Mouse (Mus musculus) kidney, postnatal 0 days (tissue): Measurements from ENCODE around the gene Gm14525. TPM values are rescaled to one million over a fixed set of nuclear protein-coding genes. Genes with fewer than 3 reads are reported as not detected.
"Not testable (repeated sequence)": the region's sequence is repeated elsewhere in the genome, so short reads cannot be mapped to it uniquely, and the experiment has no call there.

Source experiments
- ATAC-seq: fragments of 200-750 bp; cut with Nextera tagmentation; replicated peaks from 2 replicates; pipeline ENCODE4 v1.8.0; 2017; ENCODE audit warnings: low read depth, moderate number of reproducible peaks, moderate TSS enrichment, moderate library complexity; ENCODE audit not compliant: low FRiP score
- DNase-seq: peaks from one replicate; pipeline ENCODE4 v3.0.0-alpha.2; 2016; ENCODE audit warnings: low spot score
- H3K27ac ChIP-seq: fragments of 300-500 bp; sonication (generic); 2 replicates; pipeline ENCODE4 v1.5.1; 2014; ENCODE audit warnings: mild to moderate bottlenecking
- H3K27me3 ChIP-seq: fragments of 300-500 bp; sonication (generic); 2 replicates; pipeline ENCODE4 v1.6.1; 2014; ENCODE audit warnings: low read length, mixed read lengths; ENCODE audit not compliant: insufficient read depth
- H3K36me3 ChIP-seq: fragments of 300-500 bp; sonication (generic); 2 replicates; pipeline ENCODE4 v1.6.1; 2014; ENCODE audit warnings: low read length, mixed read lengths; ENCODE audit not compliant: insufficient read depth
- H3K4me1 ChIP-seq: fragments of 300-500 bp; sonication (generic); replicated peaks from 2 replicates; pipeline ENCODE4 v1.6.1; 2014; ENCODE audit warnings: antibody characterized with exemption, low read length, mixed read lengths; ENCODE audit not compliant: insufficient read depth
- H3K4me2 ChIP-seq: fragments of 300-500 bp; sonication (generic); 2 replicates; pipeline ENCODE4 v1.6.1; 2014; ENCODE audit warnings: mild to moderate bottlenecking, low read length, moderate library complexity, mixed read lengths
- H3K4me3 ChIP-seq: fragments of 300-500 bp; sonication (generic); replicated peaks from 2 replicates; pipeline ENCODE4 v1.5.1; 2014; ENCODE audit warnings: low read depth, low read length
- H3K9ac ChIP-seq: fragments of 300-500 bp; sonication (generic); 2 replicates; pipeline ENCODE4 v1.6.1; 2014; ENCODE audit warnings: low read depth, low read length
- H3K9me3 ChIP-seq: fragments of 300-500 bp; sonication (generic); replicated peaks from 2 replicates; pipeline ENCODE4 v1.6.1; 2016; ENCODE audit warnings: low read length, inconsistent platforms, mixed read lengths
- WGBS: fragments of 180-500 bp; shearing (Covaris S2); extraction: QIAGEN DNeasy Blood & Tissue Kit; methylation state at CpG from one replicate; pipeline ENCODE4 v1.1.7; 2014; 5-methylcytosine and 5-hydroxymethylcytosine counted together
- polyA plus RNA-seq: library from polyadenylated mRNA; unstranded; fragments of >200 nt; fragmentation: Nextera tagmentation; extraction: Ambion mirVana; gene quantifications from 2 replicates; pipeline ENCODE4 v1.2.1, GENCODE M21; 2015

The Gm14525 gene
- polyA plus RNA-seq: not detected in 2 replicates

DNA sequence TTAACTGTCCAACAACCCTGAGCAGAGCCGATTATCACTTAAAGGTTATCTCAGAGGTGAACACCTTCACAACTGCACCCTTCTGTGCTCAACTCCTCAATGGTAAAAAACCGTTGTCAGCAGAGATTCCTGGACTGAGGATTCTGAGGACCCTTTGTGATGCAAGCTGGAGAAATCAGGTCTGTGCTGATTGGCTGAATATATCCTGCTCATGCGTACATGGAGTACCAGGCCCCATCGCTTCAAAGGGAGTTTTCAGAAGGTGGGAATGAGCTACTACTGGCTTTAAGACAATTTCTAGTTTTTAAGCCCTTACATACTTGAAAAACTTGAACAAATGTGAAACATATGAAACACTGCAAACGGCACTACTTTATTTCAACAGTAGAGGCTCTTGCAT, at the start of gene Gm14525:
Gene Gm14525 (minus strand): TSS at position 101 of the 400 bp plus-strand sequence.
- H3K27me3 ChIP-seq, DNase-seq, H3K27ac ChIP-seq, H3K4me2 ChIP-seq, ATAC-seq, H3K4me1 ChIP-seq, H3K36me3 ChIP-seq, H3K9ac ChIP-seq, H3K4me3 ChIP-seq, H3K9me3 ChIP-seq: not testable (repeated sequence)
- 76% methylated on average over 3 of the region's 5 CpGs for WGBS

Other genes with a start within 250 kb of the Gm14525 start
- gene Slx, start 157.1 kb downstream of the Gm14525 start, polyA plus RNA-seq: not detected in 2 replicates
- gene Gm6121, start 233.1 kb upstream of the Gm14525 start, polyA plus RNA-seq: not detected in 2 replicates